8 mouse cellular contexts compared by ENCODE assay signal in the genomic region with DNA sequence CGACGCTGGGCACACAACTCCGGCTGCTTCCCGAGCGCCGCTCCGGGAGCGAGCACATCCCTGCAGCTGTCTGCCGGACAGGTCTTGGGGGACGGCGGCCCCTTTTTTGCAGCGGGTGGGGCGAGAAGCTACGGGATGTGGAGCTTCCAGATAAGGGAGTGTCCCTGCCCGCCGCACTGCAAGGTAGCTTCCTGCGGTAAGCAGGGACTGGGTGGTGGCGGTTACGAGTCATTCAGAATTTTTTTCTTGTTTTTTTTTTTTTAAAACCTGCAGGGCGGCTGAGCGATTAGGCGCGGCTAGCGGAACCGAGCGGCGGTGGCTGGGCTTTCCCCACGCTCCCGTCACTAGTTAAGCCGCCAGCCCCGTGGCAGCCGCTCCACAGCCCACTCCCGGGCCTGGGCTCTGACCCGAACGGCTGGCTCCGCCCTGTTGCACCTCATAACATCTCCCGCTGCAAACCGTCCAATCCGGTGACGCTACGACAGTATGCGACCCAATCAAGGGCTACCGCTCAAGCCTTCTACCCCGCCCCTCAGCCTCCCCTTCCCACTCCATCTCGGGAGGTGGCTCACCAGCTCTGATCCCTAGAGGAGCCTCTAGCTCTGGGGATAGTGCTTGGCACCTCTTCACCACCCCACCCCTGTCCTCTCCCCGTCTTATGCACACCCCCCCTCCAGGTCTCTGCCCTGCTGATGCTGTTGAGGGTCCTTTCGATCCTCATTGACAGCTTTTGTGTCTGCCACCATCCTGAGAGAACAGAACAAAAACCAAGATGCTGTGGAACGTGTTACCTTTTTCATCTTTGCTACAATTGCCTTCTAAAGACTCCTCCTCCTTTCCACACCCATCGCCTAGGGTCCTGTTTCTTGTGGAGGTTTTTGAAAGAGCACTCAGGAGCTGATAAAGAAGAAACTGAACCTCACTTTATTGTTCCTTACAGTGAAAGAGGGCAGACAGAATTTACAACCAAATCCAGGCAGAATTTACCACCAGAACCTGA. TPM values are rescaled to one million over a fixed set of nuclear protein-coding genes. Genes with fewer than 3 reads are reported as not detected.
DNase-seq lines count a peak whose midpoint lies in the region; ATAC-seq and TF ChIP-seq lines count a peak whose summit lies in the region.

No protein-coding gene starts in this region.

- peak overlapping the region; percentile 63 for H3K27ac ChIP-seq in ES-Bruce4 (ENCODE audit: insufficient read depth, low read length)
- peak overlapping the region; percentile 99 for H3K27ac ChIP-seq in forebrain, embryonic 13.5 days
- peak overlapping the region; percentile 99 for H3K27ac ChIP-seq in liver, postnatal 0 days (ENCODE audit: low read depth)
- H3K27ac ChIP-seq in neural tube, embryonic 14.5 days (ENCODE audit: low read depth, low read length) = peak overlapping the region; percentile 100

- no peaks in the 10 kb centered on the region for H3K27me3 ChIP-seq in ES-Bruce4 (ENCODE audit: control insufficient read depth, insufficient read depth, low read length, poor library complexity, severe bottlenecking)
- H3K27me3 ChIP-seq in forebrain, embryonic 13.5 days = no peaks in the 10 kb centered on the region
- no peaks in the 10 kb centered on the region for H3K27me3 ChIP-seq in liver, postnatal 0 days (ENCODE audit: insufficient read depth, low read length)
- no peaks in the 10 kb centered on the region for H3K27me3 ChIP-seq in neural tube, embryonic 14.5 days (ENCODE audit: control insufficient read depth, insufficient read depth, low read length)

- H3K4me1 ChIP-seq in ES-Bruce4 (ENCODE audit: control insufficient read depth, insufficient read depth, low read length) = no peaks in the 10 kb centered on the region
- peaks cover 31% of the 10 kb centered on the region for H3K4me1 ChIP-seq in forebrain, embryonic 13.5 days
- peaks cover 16% of the 10 kb centered on the region for H3K4me1 ChIP-seq in liver, postnatal 0 days (ENCODE audit: insufficient read depth)
- peaks cover 12% of the 10 kb centered on the region; the same call in 1 of the 2 replicates for H3K4me1 ChIP-seq in neural tube, embryonic 14.5 days (ENCODE audit: control insufficient read depth, insufficient read depth, low read length)

- intact Hi-C loops in heart, postnatal 10 days (cut with DNase I) = loop anchor here (5.0 kb wide), 3 partner anchors 68 to 233 kb away; no protein-coding TSS in a partner anchor

- H3K9me3 ChIP-seq in ES-Bruce4 (replicated peaks; ENCODE audit: control insufficient read depth, insufficient read depth, low read length, poor library complexity, severe bottlenecking) = no peaks in the 10 kb centered on the region
- H3K9me3 ChIP-seq in forebrain, embryonic 13.5 days (replicated peaks) = no peaks in the 10 kb centered on the region
- no peaks in the 10 kb centered on the region for H3K9me3 ChIP-seq in liver, postnatal 0 days (ENCODE audit: low read length)
- no peaks in the 10 kb centered on the region for H3K9me3 ChIP-seq in neural tube, embryonic 14.5 days (ENCODE audit: control insufficient read depth, low read length)

- TF ChIP-seq POLR2A in ES-Bruce4 (IDR thresholded peaks at IDR 0.05; ENCODE audit: insufficient read depth, low read length) = peak; percentile 78

- WGBS in forebrain, embryonic 13.5 days = under 1% methylated on average over 46 of the region's 49 CpGs
- under 1% methylated on average over 49 of the region's 49 CpGs for WGBS in large intestine, adult 2 months
- WGBS in liver, postnatal 0 days (ENCODE audit: insufficient replicate concordance) = 2% methylated on average over 49 of the region's 49 CpGs
- WGBS in neural tube, embryonic 14.5 days = under 1% methylated on average over 40 of the region's 49 CpGs

- DNase-seq in heart, postnatal 10 days = peak; percentile 96 to 97
- peak; percentile 92 for DNase-seq in large intestine, adult 2 months (ENCODE audit: low read depth, low spot score)
- peak; percentile 93 for DNase-seq in liver, postnatal 0 days
- DNase-seq in testis, postnatal 10 days (ENCODE audit: low spot score) = peak; percentile 93

- no peaks in the 10 kb centered on the region for H3K36me3 ChIP-seq in ES-Bruce4 (ENCODE audit: control insufficient read depth, insufficient read depth, low read length, poor library complexity, severe bottlenecking)
- no peaks in the 10 kb centered on the region for H3K36me3 ChIP-seq in forebrain, embryonic 13.5 days (ENCODE audit: poor library complexity, severe bottlenecking)
- no peaks in the 10 kb centered on the region for H3K36me3 ChIP-seq in liver, postnatal 0 days (replicated peaks; ENCODE audit: insufficient read depth, low read length)
- H3K36me3 ChIP-seq in neural tube, embryonic 14.5 days (ENCODE audit: control insufficient read depth, insufficient read depth, low read length) = no peaks in the 10 kb centered on the region

- peak overlapping the region; percentile 94 for H3K4me2 ChIP-seq in forebrain, embryonic 13.5 days
- H3K4me2 ChIP-seq in liver, postnatal 0 days (ENCODE audit: low read depth, low read length) = peak overlapping the region; percentile 95
- H3K4me2 ChIP-seq in neural tube, embryonic 14.5 days (ENCODE audit: low read depth, low read length) = peak overlapping the region; percentile 91

- no peak for TF ChIP-seq CTCF in ES-Bruce4 (IDR thresholded peaks at IDR 0.05; ENCODE audit: low read depth, low read length)
- TF ChIP-seq CTCF in liver, postnatal 0 days (IDR thresholded peaks at IDR 0.05; ENCODE audit: low read depth) = no peak

- peak; percentile 93 for ATAC-seq in cerebellum, adult (ENCODE audit: insufficient number of reproducible peaks, low FRiP score, low TSS enrichment)
- peak; percentile 98 for ATAC-seq in forebrain, embryonic 13.5 days
- ATAC-seq in liver, postnatal 0 days = peak; percentile 89
- ATAC-seq in neural tube, embryonic 14.5 days (ENCODE audit: low read depth) = peak; percentile 97

- TF ChIP-seq EP300 in ES-Bruce4 (IDR thresholded peaks at IDR 0.05; ENCODE audit: insufficient read depth, low read depth, low read length) = no peak
- no peak for TF ChIP-seq EP300 in liver, postnatal 0 days (IDR thresholded peaks at IDR 0.05; ENCODE audit: low read depth)

- peak overlapping the region; percentile 95 for H3K9ac ChIP-seq in ES-Bruce4 (ENCODE audit: low read depth, poor library complexity, severe bottlenecking)
- peak overlapping the region; percentile 100 for H3K9ac ChIP-seq in forebrain, embryonic 13.5 days
- H3K9ac ChIP-seq in liver, postnatal 0 days (replicated peaks) = peak overlapping the region; percentile 99
- peak overlapping the region; percentile 99 for H3K9ac ChIP-seq in neural tube, embryonic 14.5 days (replicated peaks; ENCODE audit: low read depth, low read length)

- H3K4me3 ChIP-seq in ES-Bruce4 (ENCODE audit: low read depth, low read length) = peak overlapping the region; percentile 76
- H3K4me3 ChIP-seq in forebrain, embryonic 13.5 days = peak overlapping the region; percentile 98
- H3K4me3 ChIP-seq in liver, postnatal 0 days (ENCODE audit: low read depth, low read length) = peak overlapping the region; percentile 98
- peak overlapping the region; percentile 92 for H3K4me3 ChIP-seq in neural tube, embryonic 14.5 days (ENCODE audit: low read depth, low read length)

RNA-seq across cellular contexts. Expression of gene Arhgap21, which starts 0.8 kb away (rescaled TPM):
- 154 and 159 TPM in 2 replicates for polyA plus RNA-seq in ES-Bruce4 (2011; ENCODE audit: insufficient read depth, insufficient read length, low read depth, missing spikeins)
- polyA plus RNA-seq in forebrain, embryonic 13.5 days (2015; fragmentation: Nextera tagmentation; extraction: Ambion mirVana) = 37.1 and 38.6 TPM in 2 replicates
- total RNA-seq in heart, postnatal 10 days (2021) = 100 to 1,000 TPM; 105 to 112 TPM
- polyA plus RNA-seq in large intestine, adult 2 months (2012; rRNA removed) = 10.5 and 21.4 TPM in 2 replicates
- 4.5 and 5.5 TPM in 2 replicates for polyA plus RNA-seq in liver, postnatal 0 days (2015; fragmentation: Nextera tagmentation; extraction: Ambion mirVana)
- polyA plus RNA-seq in neural tube, embryonic 14.5 days (2014; fragmentation: Nextera tagmentation; extraction: Ambion mirVana) = 47.7 and 53.4 TPM in 2 replicates

Comparison
In these comparisons a context has a peak if more than half of its experiments do, and no peak if none do; other contexts are left out.
1. Peak in every context shown above with its lines: DNase-seq, ATAC-seq, H3K4me3 ChIP-seq and H3K27ac ChIP-seq.